Mouse (Mus musculus): ENCODE results near the gene Olfr203. TPM values are rescaled to one million over a fixed set of nuclear protein-coding genes. Genes with fewer than 3 reads are reported as not detected.
"Not testable (repeated sequence)": the region's sequence is repeated elsewhere in the genome, so short reads cannot be mapped to it uniquely, and the experiment has no call there.

Gene Olfr203
- total and polyA plus RNA-seq, 3 experiments = not detected

DNA sequence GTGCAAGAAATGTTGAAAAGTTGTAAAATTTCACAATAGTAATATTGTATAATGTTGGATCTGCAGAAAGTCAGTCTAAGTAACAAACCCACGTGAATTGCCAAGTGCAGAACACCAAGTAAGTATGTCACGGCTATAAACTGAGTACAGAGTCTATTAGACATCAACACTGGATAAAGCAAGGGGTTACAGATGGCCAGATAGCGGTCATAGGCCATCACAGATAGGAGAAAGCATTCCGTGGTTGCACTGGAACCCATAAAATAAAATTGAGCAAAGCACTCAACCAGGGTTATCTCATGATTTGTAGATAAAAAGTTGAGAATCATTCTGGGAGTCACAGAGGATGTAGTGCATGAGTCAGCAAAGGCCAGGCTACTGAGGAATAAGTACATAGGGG, 29.6 kb upstream of the Olfr203 start:
- not testable (repeated sequence) for H3K4me3 ChIP-seq (ENCODE audit: control insufficient read depth in 1 of 2, insufficient read depth in 1 of 2, low read depth in 2 of 2, low read length in 2 of 2)

DNA sequence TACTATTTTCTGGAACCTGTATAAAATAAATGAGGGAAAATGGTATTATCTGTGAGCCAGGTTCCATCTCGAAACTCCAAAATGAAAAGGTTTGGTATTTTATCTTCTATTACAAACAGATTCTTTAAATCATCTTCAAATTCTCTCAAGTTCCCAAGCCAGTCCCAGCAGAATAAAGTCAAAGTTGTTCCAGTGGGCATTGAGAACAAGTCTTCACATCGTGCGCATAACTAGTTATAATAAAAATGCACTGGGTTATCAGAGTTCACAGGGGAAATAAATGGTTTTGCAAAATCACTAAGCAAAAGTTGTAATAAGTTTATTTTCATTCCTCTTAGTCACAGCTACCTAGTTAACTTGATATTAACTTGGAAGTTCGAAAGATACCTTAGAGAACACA, 26.1 kb upstream of the Olfr203 start, which contains the start of gene Olfr201:
TSS of gene Olfr201 (minus strand) at position 101 of the 400 bp plus-strand sequence.
- not testable (repeated sequence) for H3K27ac ChIP-seq (ENCODE audit: control insufficient read depth, low read depth, low read length)

More for the DNA sequence above, 29.6 kb upstream of the Olfr203 start:
- TF ChIP-seq GATA1 (IDR thresholded peaks at IDR 0.05; ENCODE audit: low read depth, low read length) = peak; percentile 42
- not testable (repeated sequence) for H3K9ac ChIP-seq (ENCODE audit: control insufficient read depth, low read depth, low read length, poor library complexity, severe bottlenecking); H3K27me3 ChIP-seq (ENCODE audit: control insufficient read depth in 1 of 2, insufficient read depth in 2 of 2, low read length in 2 of 2); H3K27ac ChIP-seq (ENCODE audit: control insufficient read depth, low read depth, low read length); H3K79me2 ChIP-seq (ENCODE audit: control insufficient read depth, insufficient read depth, low read length, poor library complexity); DNase-seq (ENCODE audit: low read depth, low spot score); H3K4me1 ChIP-seq (ENCODE audit: control insufficient read depth in 1 of 2, insufficient read depth in 2 of 2, low read length in 2 of 2); H3K36me3 ChIP-seq (ENCODE audit: control insufficient read depth in 1 of 2, insufficient read depth in 2 of 2, low read length in 2 of 2); H3K9me3 ChIP-seq (replicated peaks; ENCODE audit: insufficient read depth, low read length)

DNA sequence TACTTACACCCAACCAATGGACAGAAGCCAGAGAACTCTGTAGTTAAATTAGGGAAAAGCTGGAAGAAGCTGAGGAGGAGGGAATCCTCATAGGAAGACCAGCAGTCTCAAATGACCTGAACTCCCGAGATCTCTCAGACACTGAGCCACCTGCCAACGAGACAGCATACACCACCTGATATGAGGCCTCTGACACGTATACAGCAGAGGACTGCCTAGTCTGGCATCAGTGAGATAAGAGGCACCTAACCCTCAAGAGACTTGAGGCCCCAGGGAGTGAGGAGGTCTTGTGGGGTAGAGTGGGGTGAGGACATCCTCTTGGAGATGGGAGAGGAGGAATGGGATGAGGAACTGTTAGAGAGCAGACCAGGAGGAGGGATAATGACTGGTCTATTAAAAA, 18.1 kb upstream of the Olfr203 start:
- Histone ChIP-seq H3K9me3 (replicated peaks; ENCODE audit: insufficient read depth, low read length) (no peaks in the 10 kb centered on the region), H3K27me3 (ENCODE audit: control insufficient read depth in 1 of 2, insufficient read depth in 2 of 2, low read length in 2 of 2) (no peaks in the 10 kb centered on the region), H3K79me2 (ENCODE audit: control insufficient read depth, insufficient read depth, low read length, poor library complexity) (no peaks in the 10 kb centered on the region), H3K27ac (ENCODE audit: control insufficient read depth, low read depth, low read length) (peak overlapping the region; percentile 49), H3K4me3 (ENCODE audit: control insufficient read depth in 1 of 2, insufficient read depth in 1 of 2, low read depth in 2 of 2, low read length in 2 of 2) (no peak overlapping the region), H3K9ac (ENCODE audit: control insufficient read depth, low read depth, low read length, poor library complexity, severe bottlenecking) (no peak overlapping the region), H3K4me1 (ENCODE audit: control insufficient read depth in 1 of 2, insufficient read depth in 2 of 2, low read length in 2 of 2) (peaks cover 15 to 19% of the 10 kb centered on the region in 2 experiments), H3K36me3 (ENCODE audit: control insufficient read depth in 1 of 2, insufficient read depth in 2 of 2, low read length in 2 of 2) (peaks cover 0 to 22% of the 10 kb centered on the region in 2 experiments; a peak in 2 of 4 replicates)
- DNase-seq (ENCODE audit: low read depth, low spot score) = peak; percentile 87
- TF ChIP-seq ZNF384 (IDR thresholded peaks at IDR 0.05; ENCODE audit: low read depth, low read length) (no peak), POLR2A (IDR thresholded peaks at IDR 0.05; ENCODE audit: control insufficient read depth in 1 of 2, insufficient read depth in 1 of 2, low read depth in 1 of 2, low read length in 2 of 2, poor library complexity in 1 of 2) (no peak), MYB (IDR thresholded peaks at IDR 0.05; ENCODE audit: low read depth, low read length) (no peak), CTCF (IDR thresholded peaks at IDR 0.05 in 2 of 3, conservative IDR thresholded peaks at IDR 0.05 in 1 of 3; ENCODE audit: control insufficient read depth in 1 of 3, insufficient read depth in 1 of 3, low read depth in 2 of 3, low read length in 3 of 3, poor library complexity in 1 of 3, severe bottlenecking in 1 of 3) (no peak), RAD21 (IDR thresholded peaks at IDR 0.05; ENCODE audit: low read depth, low read length) (no peak), JUND (IDR thresholded peaks at IDR 0.05; ENCODE audit: low read depth, low read length) (no peak), ZKSCAN1 (IDR thresholded peaks at IDR 0.05; ENCODE audit: low read depth, low read length) (no peak), NELFE (IDR thresholded peaks at IDR 0.05; ENCODE audit: low read depth, low read length) (no peak), USF1 (IDR thresholded peaks at IDR 0.05; ENCODE audit: low read depth, low read length) (0 out of 2 replicates have a peak, but pooled peaks have one; percentile 15), E2F4 (IDR thresholded peaks at IDR 0.05; ENCODE audit: borderline replicate concordance, low read depth, low read length) (no peak), TAL1 (IDR thresholded peaks at IDR 0.05; ENCODE audit: low read length) (peak; percentile 89), NRF1 (IDR thresholded peaks at IDR 0.05; ENCODE audit: insufficient read depth, low read depth, low read length, poor library complexity, severe bottlenecking) (no peak), USF2 (IDR thresholded peaks at IDR 0.05; ENCODE audit: borderline replicate concordance in 1 of 2, insufficient read depth in 1 of 2, low read depth in 1 of 2, low read length in 2 of 2) (no peak), EP300 (IDR thresholded peaks at IDR 0.05; ENCODE audit: low read depth in 1 of 2, low read length in 2 of 2) (peak; percentile 89 to 92), BHLHE40 (IDR thresholded peaks at IDR 0.05; ENCODE audit: borderline replicate concordance, low read depth, low read length) (no peak), MYC (IDR thresholded peaks at IDR 0.05; ENCODE audit: low read depth, low read length) (no peak), GATA1 (IDR thresholded peaks at IDR 0.05; ENCODE audit: low read depth, low read length) (peak; percentile 88), CHD1 (IDR thresholded peaks at IDR 0.05; ENCODE audit: low read depth, low read length) (no peak), SIN3A (IDR thresholded peaks at IDR 0.05; ENCODE audit: low read length) (0 out of 2 replicates have a peak, but pooled peaks have one; percentile 24), TBP (IDR thresholded peaks at IDR 0.05; ENCODE audit: low read depth, low read length) (0 out of 2 replicates have a peak, but pooled peaks have one; percentile 31), TCF12 (IDR thresholded peaks at IDR 0.05; ENCODE audit: low read depth, low read length) (peak; percentile 95), MAX (IDR thresholded peaks at IDR 0.05; ENCODE audit: low read length) (no peak), RCOR1 (IDR thresholded peaks at IDR 0.05; ENCODE audit: low read depth, low read length) (0 out of 2 replicates have a peak, but pooled peaks have one; percentile 18), ETS1 (IDR thresholded peaks at IDR 0.05; ENCODE audit: low read depth, low read length) (peak; percentile 82), HCFC1 (IDR thresholded peaks at IDR 0.05; ENCODE audit: low read depth, low read length) (no peak), GABPA (IDR thresholded peaks at IDR 0.05; ENCODE audit: low read depth, low read length) (no peak)

More for the DNA sequence above, 26.1 kb upstream of the Olfr203 start, which contains the start of gene Olfr201:
- not testable (repeated sequence) for H3K79me2 ChIP-seq (ENCODE audit: control insufficient read depth, insufficient read depth, low read length, poor library complexity); H3K9me3 ChIP-seq (replicated peaks; ENCODE audit: insufficient read depth, low read length); H3K9ac ChIP-seq (ENCODE audit: control insufficient read depth, low read depth, low read length, poor library complexity, severe bottlenecking); H3K4me1 ChIP-seq (ENCODE audit: control insufficient read depth in 1 of 2, insufficient read depth in 2 of 2, low read length in 2 of 2); H3K4me3 ChIP-seq (ENCODE audit: control insufficient read depth in 1 of 2, insufficient read depth in 1 of 2, low read depth in 2 of 2, low read length in 2 of 2); H3K27me3 ChIP-seq (ENCODE audit: control insufficient read depth in 1 of 2, insufficient read depth in 2 of 2, low read length in 2 of 2); DNase-seq (ENCODE audit: low read depth, low spot score); H3K36me3 ChIP-seq (ENCODE audit: control insufficient read depth in 1 of 2, insufficient read depth in 2 of 2, low read length in 2 of 2)

All from MEL (cell line).